Mouse (Mus musculus) common myeloid progenitor, adult 5-6 weeks (primary cell): ENCODE measurements around the gene Plbd1. TPM values are rescaled to one million over a fixed set of nuclear protein-coding genes. Genes with fewer than 3 reads are reported as not detected.

ENCODE experiments used
- ATAC-seq: replicated peaks from 2 replicates; pipeline ENCODE4 v1.8.0; 2016; ENCODE audit warnings: low read depth, mild to moderate bottlenecking, moderate TSS enrichment, inconsistent platforms; ENCODE audit not compliant: poor library complexity, severe bottlenecking
- total RNA-seq: library from RNA; stranded (forward); fragments of 200-1000, 187-1606 nt; gene quantifications from 2 replicates; pipeline ENCODE4 v1.2.3, GENCODE M21; 2017

The Plbd1 gene
- total RNA-seq, 1 experiment from 2014 or later = 5.8 TPM

DNA sequence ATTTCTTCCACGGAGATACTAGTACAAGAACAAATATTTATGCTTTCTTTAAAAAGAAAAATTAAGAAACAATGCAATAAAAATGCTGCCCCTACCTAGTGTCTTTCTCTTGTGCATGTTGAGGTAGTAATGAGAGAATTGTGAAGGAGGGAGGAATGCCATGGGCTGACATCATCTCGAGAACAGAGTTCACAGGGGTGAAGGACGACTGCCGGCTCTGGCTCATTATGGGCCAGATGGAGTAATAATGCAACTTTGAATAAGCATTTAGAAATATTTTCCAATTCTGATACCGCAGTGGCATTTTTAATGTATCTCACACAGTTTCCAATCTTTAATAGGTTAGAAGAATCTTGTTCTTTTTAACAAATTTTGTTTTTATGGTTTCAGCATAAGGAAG lies 95.7 kb downstream of the Plbd1 start:
- no peak for ATAC-seq

Other genes starting within 250 kb of the Plbd1 start
- gene E330021D16Rik, start 246.4 kb downstream of the Plbd1 start, total RNA-seq = not detected in 2 replicates
- 72.9 and 86.2 TPM in 2 replicates for gene Atf7ip, start 155.8 kb downstream of the Plbd1 start, total RNA-seq
- gene Gucy2c, start 119.8 kb upstream of the Plbd1 start, total RNA-seq = 0.37 TPM in 1 of 2 replicates, not detected in the other
- 32.2 and 34.4 TPM in 2 replicates for gene Hist4h4, start 142.5 kb upstream of the Plbd1 start, total RNA-seq
- 36.6 and 48.8 TPM in 2 replicates for gene H2afj, start 146.3 kb upstream of the Plbd1 start, total RNA-seq
- 1.5 and 3.2 TPM in 2 replicates for gene BC049715, start 165.7 kb upstream of the Plbd1 start, total RNA-seq
- gene Wbp11, start 166.3 kb upstream of the Plbd1 start, total RNA-seq = 54.6 and 101 TPM in 2 replicates
- 0.82 TPM in 1 of 2 replicates, not detected in the other for gene Smco3, start 173.5 kb upstream of the Plbd1 start, total RNA-seq
- gene Art4, start 195.8 kb upstream of the Plbd1 start, total RNA-seq = 11.3 and 14.2 TPM in 2 replicates
- gene Mgp, start 213.9 kb upstream of the Plbd1 start, total RNA-seq = not detected in 2 replicates